Mouse (Mus musculus) thymus, postnatal 36 days (tissue): Measurements from ENCODE around the gene Aunip.

ENCODE experiments used
- DNase-seq, 2 experiments: peaks; one replicate each; pipeline ENCODE4 v3.0.0; 2022; ENCODE audit warnings: mixed read lengths in 2 of 2

Aunip gene

DNA sequence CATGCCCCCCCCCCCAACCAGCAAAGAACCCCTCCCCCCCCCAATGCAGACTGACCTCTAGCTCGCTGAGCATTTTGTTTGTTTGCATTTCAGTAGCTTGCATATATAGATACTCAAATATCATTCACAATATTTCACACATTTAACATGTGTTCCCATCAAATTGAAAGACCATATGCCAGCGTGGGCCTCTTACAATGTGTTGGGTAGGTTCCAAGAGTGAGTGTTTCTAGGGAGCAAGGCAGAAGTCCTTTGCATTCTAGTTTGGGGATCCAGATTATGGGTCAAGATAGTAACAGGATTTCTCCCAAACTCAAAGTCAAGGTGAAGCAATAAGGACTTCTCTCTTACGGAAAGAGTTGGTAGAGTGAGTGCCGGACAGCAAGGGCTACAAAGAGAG is 7.7 kb downstream of the Aunip start:
- no peak for DNase-seq

DNA sequence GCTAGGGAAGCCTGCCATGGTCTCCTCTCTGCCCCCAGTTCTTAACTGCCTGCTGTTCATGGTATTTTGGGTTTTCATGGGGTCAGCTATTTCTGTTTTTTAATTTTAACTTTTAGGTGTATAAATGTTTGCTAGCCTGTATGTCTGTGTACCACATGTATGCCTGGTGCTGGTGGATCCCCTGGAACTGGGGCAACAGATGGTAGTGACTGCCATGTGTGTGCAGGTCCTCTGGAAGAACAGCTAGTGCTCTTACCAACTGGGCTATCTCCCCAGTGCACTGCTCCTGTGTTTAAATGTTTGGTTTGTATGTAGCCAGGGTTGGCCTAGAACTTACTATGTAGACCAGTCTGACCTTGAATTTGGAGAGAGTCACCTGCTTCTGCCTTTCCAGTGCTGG is 8.5 kb downstream of the Aunip start:
- DNase-seq: no peak

DNA sequence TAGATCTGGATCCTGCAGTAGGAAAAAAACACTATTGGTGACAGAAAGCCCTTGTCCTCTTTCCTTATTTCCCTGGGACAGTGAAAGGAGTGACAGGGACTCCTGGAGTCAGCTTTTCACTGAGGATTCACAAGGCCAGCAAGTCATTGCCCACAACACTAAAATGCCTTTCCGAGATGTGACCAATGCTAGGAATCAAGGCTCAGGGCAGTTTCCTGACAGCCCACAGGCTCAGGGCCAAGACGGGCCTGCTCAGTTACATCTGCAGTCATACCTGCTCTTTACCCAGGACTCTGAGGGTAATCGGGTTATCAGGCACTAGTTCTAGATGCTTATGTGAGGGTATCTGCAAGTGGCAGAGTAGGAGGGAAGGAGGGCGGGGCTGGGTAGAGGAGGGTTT is 12.6 kb downstream of the Aunip start:
- DNase-seq: no peak

DNA sequence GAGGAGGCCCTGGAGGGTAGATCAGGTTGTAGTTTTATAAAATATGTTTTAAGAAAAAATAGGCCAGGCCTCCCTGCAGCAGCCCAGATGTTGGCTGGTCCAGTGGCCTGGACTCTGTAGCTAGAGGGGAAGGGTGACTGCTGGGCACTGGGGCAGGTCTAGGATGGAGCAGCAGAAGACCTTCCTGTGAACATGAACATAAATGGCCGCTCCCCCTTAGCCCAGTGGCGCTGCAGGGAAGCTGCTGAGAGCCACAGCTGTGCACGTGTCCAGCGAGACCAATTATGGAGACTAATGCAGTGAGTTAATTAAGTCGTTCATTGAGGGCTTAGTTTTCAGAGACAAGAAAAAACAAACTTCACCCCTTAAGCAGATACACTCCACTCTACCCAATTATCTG is 15.0 kb downstream of the Aunip start:
- DNase-seq: no peak

DNA sequence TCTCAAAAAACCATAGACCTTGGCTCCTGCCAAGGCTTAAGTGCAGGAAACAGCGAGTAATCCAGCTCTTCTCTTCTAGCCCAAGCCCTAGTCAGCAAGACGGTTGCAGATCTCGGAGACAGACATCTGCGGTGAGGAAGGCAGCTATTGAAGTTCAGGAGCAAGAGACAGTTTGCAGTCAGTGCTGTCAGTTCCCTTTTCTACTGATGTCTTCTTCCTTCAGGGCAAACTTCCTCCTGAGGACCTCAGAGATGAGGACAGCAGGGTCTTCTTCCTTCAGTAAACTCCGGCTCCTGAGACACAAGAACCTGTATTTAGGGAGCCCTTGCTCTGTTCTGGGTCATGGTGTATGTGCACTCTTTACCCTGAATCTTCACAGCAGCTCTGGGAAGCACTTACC is 15.4 kb downstream of the Aunip start:
- no peak for DNase-seq

DNA sequence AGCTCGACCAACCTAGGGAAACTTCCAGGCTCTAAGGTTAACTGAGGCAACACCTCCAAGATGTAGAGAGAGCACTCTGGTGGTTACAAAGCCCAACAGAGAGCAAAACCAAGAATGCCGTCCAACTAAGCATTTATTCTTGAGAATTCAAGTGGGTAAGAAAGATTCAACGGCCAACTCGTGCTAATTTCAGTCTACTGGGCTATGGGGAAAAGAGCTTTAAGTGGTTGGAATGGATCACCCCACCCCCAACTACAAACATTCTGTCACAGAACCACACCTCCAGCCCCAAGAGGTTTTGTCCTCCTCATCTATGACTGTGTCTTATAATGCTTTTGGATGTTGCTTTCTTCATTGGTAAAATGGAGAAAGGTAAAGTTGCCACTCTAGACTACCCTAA is 22.1 kb downstream of the Aunip start:
- DNase-seq: no peak

DNA sequence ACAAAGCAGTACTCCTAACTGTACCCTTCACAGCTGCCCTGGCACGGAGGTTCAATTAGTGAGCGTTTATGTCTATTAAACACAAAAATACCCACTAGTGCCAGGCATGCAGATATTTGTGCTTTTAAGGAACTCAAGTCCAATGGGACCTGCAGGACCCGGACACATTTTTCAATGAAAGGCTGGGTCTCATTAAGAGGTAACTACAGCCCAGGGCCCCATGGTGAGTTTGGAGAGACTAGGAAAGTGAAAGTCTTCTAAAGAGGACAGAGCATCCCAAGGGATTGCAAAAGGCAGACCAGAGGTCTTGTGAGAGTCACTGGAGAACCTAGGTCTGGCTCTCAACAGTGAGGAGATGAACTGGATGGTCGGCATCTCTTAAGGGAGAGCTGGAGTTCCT is 22.6 kb downstream of the Aunip start:
- no peak for DNase-seq

DNA sequence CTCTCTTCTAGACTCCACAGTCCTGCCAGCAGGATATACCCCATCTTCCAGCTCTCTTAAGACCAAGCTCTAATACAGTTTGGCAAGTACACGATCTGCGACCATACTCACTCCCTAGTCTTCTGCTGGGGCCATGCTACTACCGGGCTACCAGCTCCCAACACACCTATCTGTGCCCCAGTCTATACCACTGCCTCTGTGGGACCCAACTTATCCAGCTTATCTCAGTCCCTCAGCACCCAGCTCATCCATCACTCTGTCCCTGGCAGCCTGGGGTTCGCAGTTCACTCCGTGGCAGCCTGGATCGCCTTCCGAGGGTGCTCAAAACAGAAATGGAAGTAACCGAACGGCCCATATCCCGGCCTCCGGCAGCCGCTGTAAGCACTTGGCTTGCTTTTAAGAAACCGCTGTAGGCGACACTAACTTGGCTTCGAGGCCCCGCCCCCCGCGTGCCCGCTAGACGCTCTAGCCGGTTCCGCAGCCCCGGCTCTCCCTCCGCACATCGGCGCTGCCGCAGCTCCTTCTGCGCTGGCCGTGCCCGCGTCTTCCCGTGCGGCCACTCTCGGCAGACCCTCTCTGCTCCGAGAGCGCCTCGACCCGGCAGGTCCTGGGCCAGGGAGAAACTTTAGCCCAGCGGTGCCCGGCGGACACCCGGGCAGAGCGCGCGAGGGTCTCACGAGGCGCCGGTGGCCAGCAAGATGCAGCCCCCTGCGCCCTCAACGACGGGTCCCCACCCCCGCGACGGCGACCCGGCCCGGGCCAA is 23.5 kb downstream of the Aunip start:
- DNase-seq: peak; percentile 77 to 85

DNA sequence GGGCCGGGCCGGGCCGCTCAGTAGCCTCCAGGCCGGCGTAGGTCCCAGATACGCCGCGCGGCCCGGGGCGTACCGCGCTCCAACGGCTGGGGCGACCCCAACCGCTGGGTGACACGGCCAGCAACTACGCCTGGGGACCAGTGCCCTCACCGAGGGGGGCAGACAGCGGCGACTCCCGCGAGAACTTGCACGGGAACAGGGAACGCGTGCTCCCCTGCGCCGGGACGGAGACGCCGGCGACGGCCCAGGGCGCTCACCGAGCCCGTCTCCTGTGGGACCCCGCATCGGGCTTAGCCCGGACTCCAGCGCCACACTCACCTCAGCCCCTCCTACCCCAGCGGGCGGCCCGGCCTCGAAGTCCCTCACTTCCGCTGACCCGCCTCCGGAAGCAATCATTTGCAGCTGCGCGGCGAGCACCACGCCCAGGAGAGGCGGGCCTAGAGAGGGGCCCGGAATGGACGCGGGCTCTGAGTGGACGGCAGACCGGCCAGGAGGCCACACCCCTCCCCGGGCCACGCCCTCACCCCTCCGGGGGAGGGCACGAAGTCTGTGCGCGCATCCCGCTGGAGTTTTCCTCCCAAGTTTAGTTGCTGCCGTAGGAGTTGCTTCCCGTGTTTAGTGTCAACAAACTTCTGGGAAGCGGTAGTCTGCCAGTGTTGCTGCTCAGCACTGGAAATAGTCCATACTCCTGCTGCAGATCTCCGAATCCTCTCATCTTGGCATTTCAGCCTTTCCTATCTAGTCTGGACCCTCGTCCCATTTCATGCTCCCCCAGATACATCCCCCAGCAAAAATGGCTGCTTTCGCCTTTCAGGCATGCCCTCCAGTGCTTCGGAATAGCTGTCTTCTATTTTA is 24.4 kb downstream of the Aunip start, which contains the start of gene Mtfr1l:
Gene Mtfr1l, minus strand, starts transcription at position 456 of the 855 bp plus-strand sequence.
- peak; percentile 96 to 98 for DNase-seq

DNA sequence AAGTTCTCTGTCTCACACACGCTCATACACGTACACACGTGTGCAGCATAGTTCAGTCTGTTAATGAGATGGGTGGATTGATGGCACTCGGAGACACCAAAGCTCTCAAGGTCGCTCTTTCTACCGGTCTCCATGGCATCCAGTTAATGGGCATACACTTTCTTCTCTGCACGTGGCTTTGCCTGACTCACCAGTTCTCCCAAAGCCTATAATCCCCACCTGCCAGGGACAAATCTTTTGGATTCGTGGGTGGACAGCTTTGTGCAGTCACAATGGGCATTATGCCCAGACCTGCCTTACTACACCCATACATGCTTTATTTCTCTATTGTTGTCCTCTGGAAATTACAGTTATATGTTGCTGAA is 25.0 kb downstream of the Aunip start:
- DNase-seq: no peak

DNA sequence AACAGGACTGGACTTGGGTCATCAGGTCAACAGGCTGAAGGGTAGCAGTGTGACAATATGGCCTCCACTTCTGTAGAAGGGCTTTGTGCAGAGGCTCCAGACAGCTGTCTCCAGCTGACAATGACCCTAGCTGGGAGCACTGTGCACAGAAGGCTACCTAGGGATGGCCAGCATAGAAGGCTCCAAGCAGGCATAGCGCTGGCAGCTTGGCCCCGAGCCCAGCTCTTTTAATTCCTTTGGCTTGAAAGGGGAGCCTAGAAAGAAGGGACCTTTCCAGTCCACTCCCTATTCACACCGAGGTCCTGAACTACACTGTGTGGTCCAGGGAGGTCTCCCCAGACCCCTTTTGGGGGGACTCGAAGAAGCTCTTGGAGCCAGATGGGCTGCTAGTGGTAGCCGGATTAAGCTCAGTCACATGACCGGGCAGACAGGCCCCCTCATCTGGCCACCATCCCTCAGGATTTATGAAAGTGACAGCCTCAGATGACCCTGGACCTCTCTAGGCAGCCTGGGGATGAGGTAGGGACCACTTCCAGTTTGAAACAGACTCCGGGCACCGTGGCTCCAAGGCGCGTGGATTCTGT is 28.3 kb downstream of the Aunip start:
- no peak for DNase-seq

DNA sequence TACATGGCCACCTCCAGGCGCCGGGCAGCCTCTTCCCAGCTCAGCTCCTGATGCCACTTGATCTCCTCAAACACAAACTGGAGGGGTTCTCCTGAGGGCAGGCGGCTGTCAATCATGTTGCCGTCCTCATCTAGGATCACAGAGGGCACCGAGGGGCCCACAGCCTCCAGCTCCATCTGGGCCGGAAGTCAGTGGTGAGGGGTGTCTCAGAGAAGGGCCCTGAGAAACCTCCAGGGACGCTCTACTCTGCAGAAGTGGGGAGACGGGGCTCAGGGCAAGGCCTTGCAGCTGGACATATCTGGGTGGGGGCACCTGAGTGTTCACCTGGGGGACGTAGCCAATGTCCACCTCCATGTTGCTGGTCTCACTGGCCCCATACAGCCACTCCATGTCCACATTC is 31.9 kb downstream of the Aunip start:
- DNase-seq: peak in 1 of 2 experiments; percentile 6

DNA sequence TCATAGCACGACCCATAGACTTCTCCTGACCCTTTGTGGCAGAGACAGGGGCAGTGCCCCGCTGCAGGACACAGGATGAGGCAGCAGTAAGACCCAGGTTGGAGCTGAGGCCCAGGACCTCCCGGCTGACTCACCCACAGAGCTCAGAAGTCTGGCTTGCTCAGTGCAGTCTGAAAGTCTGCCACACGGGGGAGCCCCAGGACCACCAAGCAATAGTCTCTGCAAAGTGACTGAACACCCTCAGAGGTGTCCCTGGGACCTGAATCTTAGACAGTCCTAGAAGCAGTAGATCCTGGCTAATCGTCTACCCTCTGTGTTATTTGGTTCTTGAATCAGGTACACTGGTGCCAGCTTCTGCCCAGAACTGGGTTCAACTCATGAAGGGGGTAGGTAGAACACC is 32.5 kb downstream of the Aunip start:
- DNase-seq: peak; percentile 86 to 93

DNA sequence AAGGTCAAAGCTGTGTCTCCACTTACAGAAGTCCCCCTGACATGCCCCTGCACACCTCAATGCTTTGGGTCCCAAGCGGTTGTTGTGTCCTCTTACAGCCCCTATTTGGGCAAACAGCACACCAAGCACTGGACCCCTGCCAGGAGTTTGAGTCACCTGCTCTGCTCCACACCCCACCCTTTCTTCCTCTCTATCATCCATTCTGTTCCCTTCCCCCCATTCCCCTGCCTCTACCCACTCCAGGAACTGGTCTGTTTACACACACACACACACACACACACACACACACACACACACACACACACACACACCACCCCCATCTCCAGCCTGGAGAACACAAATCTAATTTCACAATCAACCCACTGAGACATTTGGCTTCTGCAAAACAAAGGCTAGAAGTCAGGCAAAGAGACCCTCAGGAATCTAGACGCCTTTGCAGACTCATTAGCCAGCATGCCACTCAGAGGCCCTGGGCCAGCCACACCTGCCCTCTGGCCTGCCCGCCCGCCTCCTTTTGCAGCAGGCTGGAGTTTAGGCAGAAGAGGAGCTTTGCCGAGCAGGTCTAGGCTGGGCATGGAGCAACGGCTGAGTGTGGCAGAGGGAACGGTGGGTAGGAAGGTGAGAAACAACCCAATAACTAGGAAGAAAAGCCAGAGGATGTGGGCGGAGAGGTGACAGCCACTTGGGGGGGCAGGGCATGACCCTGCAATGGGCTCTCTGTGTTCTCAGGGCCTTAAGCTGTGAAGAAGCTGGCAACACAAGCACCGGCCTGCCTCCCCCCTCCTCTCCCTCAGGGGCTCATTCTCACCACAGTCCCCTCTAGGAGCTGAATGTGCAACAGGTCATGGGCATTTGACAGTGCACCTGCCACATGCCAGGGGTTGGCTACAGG is 36.3 kb downstream of the Aunip start:
- DNase-seq: no peak

DNA sequence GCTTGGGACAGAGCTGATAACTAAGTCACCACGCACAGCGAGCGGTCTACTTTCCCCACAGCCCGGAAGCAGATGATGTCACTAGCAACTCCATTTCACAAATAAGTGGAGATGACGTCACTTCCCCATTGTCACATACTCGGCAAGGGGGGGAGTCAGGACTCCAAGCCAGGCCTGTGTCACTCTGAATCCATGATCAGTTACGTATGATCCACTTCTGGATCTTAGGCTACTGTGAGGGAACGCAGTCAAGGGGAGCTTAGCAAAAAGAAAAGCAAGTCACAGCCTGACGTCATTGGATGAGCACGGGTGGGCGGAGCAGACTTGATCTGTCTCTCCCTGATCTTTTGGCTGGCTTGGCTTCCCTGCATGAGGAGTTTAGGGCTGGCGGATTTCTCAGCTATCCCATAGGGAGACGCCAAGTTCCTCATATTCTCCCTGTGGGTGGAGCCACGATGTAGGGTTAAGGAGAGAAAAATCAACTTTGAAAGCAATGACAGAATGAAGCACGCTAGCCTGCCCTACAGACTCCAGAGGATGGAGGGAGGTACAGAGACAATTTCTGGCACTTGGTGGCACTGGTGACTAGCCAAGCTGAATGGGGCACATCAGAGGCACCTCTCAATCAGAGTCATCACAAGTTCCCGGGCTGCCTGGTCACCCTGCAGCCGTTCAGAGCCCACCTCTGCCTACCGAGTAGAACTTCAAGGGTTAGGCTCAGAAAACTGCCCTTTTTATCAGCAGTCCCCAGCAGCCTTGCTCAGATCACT is 37.6 kb downstream of the Aunip start:
- no peak for DNase-seq

DNA sequence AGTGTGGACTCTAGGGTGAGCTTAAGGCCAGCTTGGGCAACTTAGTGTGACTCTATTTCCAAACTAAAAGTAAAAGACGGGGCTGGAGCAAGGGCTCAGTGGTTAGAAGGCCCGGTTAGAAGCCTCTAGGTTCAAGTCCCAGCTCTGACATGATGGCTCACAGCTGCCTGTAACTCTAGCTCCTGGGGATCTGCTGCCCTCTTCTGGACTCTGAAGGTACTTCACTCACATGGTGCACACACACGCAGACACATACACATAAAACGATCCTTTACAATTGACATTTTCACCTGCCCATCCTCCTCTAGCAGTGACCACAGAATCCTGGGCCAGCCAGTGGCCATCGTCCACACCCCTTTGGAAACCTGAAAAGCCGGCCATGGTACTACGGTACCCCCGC is 39.1 kb downstream of the Aunip start:
- no peak for DNase-seq

DNA sequence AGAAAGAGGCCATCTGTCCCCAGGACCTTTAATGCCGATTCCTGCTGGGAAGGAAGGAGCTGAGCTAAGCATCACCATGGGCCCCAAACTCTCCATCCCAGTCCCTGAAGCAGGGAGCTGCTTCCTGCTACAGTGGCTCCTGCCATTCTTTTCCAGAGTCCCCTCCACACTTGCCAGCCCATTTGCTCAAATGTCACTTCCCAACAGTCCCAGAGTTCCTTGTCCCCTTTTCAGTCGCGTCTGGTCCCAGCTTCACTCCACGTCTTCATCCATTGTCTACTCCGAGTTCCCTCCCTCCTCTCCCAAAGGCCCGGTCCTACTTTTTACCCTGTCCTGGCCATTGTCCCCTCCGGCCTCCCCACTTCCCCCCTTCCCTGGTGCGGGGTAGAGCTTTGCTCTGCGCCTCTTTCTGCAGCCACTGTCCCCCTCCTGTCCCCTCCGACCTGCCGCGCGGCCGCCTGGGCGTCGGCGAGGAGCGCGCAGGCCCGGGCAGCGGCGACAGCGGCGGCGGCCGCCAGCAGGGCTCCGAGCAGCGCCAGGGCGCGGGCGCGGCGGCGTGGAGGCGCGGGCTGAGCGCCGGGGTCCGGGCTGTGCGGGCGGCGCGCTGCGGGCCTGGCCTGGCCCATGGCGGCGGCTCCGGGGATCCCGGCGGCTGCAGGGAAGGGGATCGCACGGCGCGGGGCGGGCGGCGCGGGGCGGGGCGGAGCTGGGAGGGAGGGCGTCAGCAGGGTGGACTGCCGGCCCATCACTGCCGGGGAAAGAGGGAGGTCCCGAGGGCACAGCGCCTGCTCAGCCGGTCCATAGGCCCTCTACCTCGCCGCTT is 40.9 kb downstream of the Aunip start, which contains the start of gene Selenon:
Gene Selenon, minus strand, starts transcription at position 673 of the 823 bp plus-strand sequence.
- no peak for DNase-seq

DNA sequence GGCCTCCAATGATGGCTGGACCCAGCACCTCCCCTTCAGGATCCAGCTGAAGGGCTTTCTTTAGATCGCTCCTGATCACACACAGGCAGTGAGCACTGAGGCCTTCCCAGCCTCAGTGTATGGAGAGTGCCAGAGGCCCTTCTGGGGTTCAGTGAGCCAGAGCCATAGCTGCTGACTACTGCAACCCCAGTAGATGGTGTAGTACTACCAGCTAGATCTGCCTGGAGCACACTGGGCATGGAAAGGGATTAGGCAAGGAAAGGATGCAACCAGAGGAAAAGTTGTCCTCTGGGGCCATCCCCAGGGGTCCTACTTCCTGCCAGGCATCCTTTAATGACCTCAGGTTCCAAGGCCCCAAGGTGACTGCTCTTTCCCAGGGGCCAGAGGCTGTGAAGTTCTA is 42.8 kb downstream of the Aunip start:
- DNase-seq: no peak

DNA sequence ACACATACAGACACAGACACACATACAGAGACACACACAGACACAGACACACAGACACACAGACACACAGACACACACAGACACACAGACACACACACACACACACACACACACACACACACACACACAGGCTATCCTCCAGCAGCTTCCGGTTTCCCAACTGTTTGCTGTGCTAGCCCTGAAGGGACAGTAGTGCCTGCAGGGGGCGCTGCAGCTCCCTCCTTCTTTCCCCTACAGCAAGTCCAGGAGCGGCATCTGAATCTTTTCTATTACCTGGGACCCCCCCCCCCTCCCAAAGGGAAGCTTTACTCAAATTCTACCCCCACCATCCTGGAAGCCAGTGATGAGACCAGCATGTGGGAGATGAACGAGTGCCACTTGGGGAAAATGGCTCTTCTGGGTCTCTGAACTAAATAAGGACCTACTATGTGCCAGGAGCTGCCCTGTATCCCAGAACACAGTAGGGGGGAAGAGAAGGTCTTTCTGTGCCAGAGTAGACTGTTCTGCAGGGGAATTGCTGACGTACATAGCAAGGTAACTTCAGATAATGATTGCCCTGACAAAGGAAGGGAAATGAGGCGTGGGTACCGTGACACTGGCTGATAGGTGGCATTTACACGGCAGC is 45.3 kb downstream of the Aunip start:
- no peak for DNase-seq

DNA sequence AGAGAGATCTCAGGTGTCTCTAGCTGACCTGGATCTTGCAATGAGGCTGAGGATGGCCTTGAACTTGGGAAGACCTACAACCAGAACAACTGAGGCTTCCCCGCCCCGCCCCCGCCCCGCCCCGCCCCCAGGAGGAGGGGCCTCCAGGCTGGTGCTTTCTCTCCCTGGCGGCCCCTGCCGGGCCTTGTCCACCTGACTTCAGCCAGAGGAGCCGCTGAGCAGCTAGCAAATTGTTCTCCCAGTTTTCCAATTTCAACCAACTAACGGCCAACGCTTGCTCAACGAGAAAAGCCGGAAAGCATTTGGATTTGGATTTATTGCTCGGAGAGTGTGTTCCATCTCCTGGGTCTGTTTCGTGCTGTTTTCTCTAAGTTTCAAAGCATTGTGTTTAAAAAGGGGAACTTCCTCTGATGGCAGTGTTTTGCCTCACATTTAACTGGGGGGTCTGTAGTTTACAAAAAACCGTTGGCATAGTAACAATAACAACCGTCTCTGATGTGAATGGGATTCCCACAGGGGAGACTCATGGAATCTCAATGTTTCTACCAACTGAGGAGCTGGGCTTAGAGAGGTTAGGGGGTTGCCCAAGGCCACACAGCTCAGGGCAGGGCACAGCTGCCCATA is 46.9 kb downstream of the Aunip start:
- no peak for DNase-seq
